Mouse (Mus musculus) C2C12 (cell line): Measurements from ENCODE around the gene Gm20388. TPM values are rescaled to one million over a fixed set of nuclear protein-coding genes. Genes with fewer than 3 reads are reported as not detected.

ENCODE experiments used
- H3K27me3 ChIP-seq: one replicate; pipeline ENCODE4 v1.6.1; 2011; ENCODE audit not compliant: control insufficient read depth, insufficient read depth, insufficient read length
- H3K36me3 ChIP-seq: one replicate; pipeline ENCODE4 v1.6.1; 2011; ENCODE audit not compliant: control insufficient read depth, insufficient read depth
- H3K4me3 ChIP-seq: one replicate; pipeline ENCODE4 v1.5.1; 2011; ENCODE audit warnings: mild to moderate bottlenecking, control low read depth; ENCODE audit not compliant: poor library complexity, insufficient read depth, severe bottlenecking
- H3K79me2 ChIP-seq: one replicate; pipeline ENCODE4 v1.6.1; 2011; ENCODE audit not compliant: control insufficient read depth, insufficient read depth
- H3K79me3 ChIP-seq: one replicate; pipeline ENCODE4 v1.6.1; 2011; ENCODE audit warnings: low read depth, control low read depth
- H3ac ChIP-seq: one replicate; pipeline ENCODE3; 2011; ENCODE audit warnings: low read depth; ENCODE audit not compliant: control insufficient read depth, insufficient read length
- CEBPB ChIP-seq: IDR thresholded peaks from one replicate; pipeline ENCODE4 v1.6.1; 2011; ENCODE audit warnings: low read depth, mild to moderate bottlenecking, control low read depth, moderate library complexity
- CTCF ChIP-seq: IDR thresholded peaks from one replicate; pipeline ENCODE4 v1.5.1; 2011; ENCODE audit not compliant: control insufficient read depth, insufficient read depth, insufficient read length
- FOSL1 ChIP-seq: IDR thresholded peaks from one replicate; pipeline ENCODE4 v1.8.0; 2011; ENCODE audit warnings: mild to moderate bottlenecking, low read length; ENCODE audit not compliant: poor library complexity, insufficient read depth, severe bottlenecking
- MAX ChIP-seq: IDR thresholded peaks from one replicate; pipeline ENCODE4 v1.6.1; 2011; ENCODE audit warnings: mild to moderate bottlenecking, control low read depth
- MYOD1 ChIP-seq: IDR thresholded peaks from one replicate; pipeline ENCODE4 v1.6.1; 2011; ENCODE audit warnings: low read depth; ENCODE audit not compliant: control insufficient read depth, insufficient read length
- MYOG ChIP-seq: IDR thresholded peaks from one replicate; pipeline ENCODE4 v1.6.1; 2011; ENCODE audit not compliant: control insufficient read depth, insufficient read length; ENCODE audit errors: extremely low read depth
- USF1 ChIP-seq: IDR thresholded peaks from one replicate; pipeline ENCODE4 v1.6.1; 2011; ENCODE audit warnings: low read depth, mild to moderate bottlenecking, control low read depth, moderate library complexity
- polyA plus RNA-seq: library from polyadenylated mRNA; unstranded; fragments of >200 nt; fragmentation: generic; extraction: Trizol; gene quantifications from one replicate; pipeline ENCODE4 v1.2.1, GENCODE M21; 2012; ENCODE audit warnings: missing spikeins

Gm20388 gene
- polyA plus RNA-seq, 1 experiment, result 15.0 TPM

DNA sequence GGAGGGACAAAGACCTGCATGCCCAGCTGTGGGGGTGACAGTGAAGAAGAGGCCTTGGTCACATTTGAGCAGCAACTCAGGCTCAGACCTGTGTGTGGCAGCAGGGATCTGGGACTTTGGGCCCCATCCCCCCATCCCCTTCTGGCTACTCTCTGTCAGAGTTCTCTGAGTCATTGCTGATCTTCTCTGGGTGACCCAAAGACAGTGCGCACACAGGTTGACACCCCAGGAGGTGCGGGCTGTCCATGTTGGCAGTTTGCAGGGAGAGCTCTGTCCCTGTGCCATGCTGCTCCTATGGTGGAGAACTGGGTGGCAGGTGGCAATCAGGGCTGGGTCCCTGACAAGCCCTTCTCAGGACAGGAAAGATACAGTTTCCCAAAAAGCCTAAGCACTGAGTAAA is 1859.0 kb downstream of the Gm20388 start:
- no peak for TF ChIP-seq CTCF
- TF ChIP-seq MYOD1, result no peak
- no peak for TF ChIP-seq CEBPB
- no peak for TF ChIP-seq FOSL1
- TF ChIP-seq MYOG, result no peak
- no peak for TF ChIP-seq USF1
- no peak for TF ChIP-seq MAX
- Histone ChIP-seq H3ac (no peak overlapping the region), H3K36me3 (no peaks in the 10 kb centered on the region), H3K4me3 (no peak overlapping the region), H3K79me2 (no peaks in the 10 kb centered on the region), H3K27me3 (peaks cover 71% of the 10 kb centered on the region), H3K79me3 (no peaks in the 10 kb centered on the region)

DNA sequence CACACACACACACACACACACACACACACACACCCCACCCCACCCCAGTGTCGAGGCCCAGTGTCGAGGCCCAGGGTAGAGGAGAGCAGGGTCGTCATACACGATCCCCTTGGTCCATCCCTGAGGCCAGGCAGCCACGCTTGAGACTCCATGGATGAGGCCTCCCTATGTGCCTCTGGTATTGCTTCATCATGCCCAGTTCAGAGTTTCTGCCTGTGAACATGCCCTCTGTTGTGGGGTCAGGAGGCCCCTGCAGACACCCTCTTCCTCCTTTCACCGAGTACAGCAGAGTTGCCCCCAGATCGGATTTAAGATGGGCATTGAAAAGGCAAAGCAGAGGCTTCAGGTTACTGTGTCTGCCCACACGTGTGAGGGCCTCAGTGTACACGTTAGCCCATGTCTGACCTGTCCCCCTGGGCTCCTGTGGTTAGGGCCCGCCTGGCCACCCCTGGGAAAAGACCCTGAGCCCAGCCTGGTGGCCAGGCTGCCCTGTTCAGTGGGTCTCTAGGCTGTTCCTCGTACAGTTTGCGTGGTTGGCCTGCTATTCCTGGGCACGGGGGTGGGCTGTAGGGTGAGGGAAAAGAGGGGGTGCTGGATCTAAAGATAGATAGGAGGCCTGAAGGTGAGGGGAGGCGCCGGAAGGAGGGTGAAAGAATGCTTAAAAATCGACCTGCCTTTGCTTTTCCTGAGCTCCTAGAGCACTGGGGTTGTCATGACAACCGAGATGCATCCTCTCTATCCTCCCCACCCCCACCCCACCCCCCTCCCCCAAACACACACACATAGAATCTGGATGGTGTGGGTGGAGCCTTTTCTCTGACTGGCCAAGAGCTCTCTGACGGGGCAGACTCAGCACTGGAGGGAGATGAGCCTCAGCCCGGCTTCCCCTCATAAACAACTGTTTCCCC is 1860.5 kb downstream of the Gm20388 start:
- H3ac ChIP-seq, result no peak overlapping the region
- no peak for TF ChIP-seq MAX
- TF ChIP-seq MYOD1, result no peak
- TF ChIP-seq FOSL1, result no peak
- no peak for TF ChIP-seq MYOG
- no peak for TF ChIP-seq USF1
- TF ChIP-seq CTCF, result no peak
- no peak for TF ChIP-seq CEBPB
- no peak overlapping the region for H3K4me3 ChIP-seq
- H3K36me3 ChIP-seq, result no peaks in the 10 kb centered on the region
- peaks cover 69% of the 10 kb centered on the region for H3K27me3 ChIP-seq
- H3K79me2 ChIP-seq, result no peaks in the 10 kb centered on the region
- H3K79me3 ChIP-seq, result no peaks in the 10 kb centered on the region

DNA sequence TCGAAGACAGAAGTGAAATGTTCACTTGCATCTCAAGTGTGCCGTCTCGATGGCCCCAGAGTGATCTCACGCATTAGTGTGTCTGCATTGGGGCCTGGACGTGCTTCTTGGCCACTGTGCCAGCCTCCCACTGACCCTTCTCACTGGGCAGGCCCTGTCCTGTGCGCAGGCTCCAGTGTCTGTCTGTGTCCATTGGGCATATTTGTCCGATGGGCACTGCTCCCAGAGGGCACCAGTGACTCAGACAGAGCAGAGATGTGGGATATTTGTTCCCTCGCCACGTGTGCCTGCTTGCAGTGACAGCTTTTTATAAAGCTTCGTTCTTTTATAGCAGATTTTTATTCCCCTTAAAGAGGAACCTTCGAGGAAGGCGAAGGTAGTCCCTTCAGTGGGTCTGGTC is 1863.2 kb downstream of the Gm20388 start:
- no peak for TF ChIP-seq CTCF
- Histone ChIP-seq H3K27me3 (peaks cover 70% of the 10 kb centered on the region), H3K79me2 (no peaks in the 10 kb centered on the region), H3ac (no peak overlapping the region), H3K79me3 (no peaks in the 10 kb centered on the region), H3K36me3 (no peaks in the 10 kb centered on the region), H3K4me3 (no peak overlapping the region)

DNA sequence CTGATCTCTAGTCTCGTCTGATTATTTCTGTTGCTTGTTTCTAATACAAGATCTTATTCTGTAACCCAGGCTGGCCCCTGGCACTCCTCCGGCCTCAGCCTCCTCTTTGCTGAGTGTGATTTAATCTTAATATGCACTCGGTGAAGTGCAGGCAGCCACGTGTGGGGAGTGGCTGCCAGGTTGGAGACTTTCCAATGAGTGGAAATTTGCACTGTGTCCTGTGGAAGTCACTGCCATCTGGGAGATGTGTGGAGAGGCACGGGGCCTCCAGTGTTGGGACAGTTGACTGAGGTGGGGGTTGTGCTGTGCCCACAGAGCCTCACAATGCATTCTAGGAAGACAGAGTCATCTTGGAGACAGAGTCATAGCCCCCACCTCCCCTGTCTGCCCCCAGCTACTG is 1871.9 kb downstream of the Gm20388 start:
- Histone ChIP-seq H3K79me3 (no peaks in the 10 kb centered on the region), H3K4me3 (no peak overlapping the region), H3K79me2 (no peaks in the 10 kb centered on the region), H3K27me3 (peaks cover 74% of the 10 kb centered on the region), H3K36me3 (no peaks in the 10 kb centered on the region), H3ac (no peak overlapping the region)
- no peak for TF ChIP-seq MAX
- TF ChIP-seq CTCF, result no peak
- no peak for TF ChIP-seq MYOD1
- no peak for TF ChIP-seq FOSL1
- TF ChIP-seq CEBPB, result no peak
- no peak for TF ChIP-seq MYOG
- no peak for TF ChIP-seq USF1

DNA sequence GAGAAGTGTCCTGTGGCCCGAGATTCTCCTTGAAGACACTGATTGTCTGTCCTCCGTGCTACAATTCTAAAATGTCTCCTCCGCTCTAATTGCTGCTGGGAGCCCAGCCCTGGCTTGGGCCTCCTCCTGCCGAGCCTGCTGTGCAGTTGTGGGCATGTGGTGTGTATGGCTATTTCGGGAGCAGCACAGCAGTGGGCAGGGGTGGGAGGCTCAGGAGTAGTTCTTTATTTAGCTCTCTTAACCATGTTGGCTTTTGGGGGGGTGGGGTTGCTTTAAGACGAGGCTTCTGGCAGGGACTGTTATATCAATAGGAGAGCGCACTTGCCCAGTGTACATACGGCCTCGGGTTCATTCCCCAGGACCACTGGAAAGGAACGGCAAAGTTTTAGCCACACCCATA is 1875.9 kb downstream of the Gm20388 start:
- peaks cover 40% of the 10 kb centered on the region for H3K27me3 ChIP-seq
- H3K79me3 ChIP-seq, result no peaks in the 10 kb centered on the region
- H3ac ChIP-seq, result no peak overlapping the region
- no peak for TF ChIP-seq MYOG
- no peak for TF ChIP-seq CTCF
- TF ChIP-seq MAX, result no peak
- H3K79me2 ChIP-seq, result no peaks in the 10 kb centered on the region
- H3K36me3 ChIP-seq, result no peaks in the 10 kb centered on the region
- no peak overlapping the region for H3K4me3 ChIP-seq

DNA sequence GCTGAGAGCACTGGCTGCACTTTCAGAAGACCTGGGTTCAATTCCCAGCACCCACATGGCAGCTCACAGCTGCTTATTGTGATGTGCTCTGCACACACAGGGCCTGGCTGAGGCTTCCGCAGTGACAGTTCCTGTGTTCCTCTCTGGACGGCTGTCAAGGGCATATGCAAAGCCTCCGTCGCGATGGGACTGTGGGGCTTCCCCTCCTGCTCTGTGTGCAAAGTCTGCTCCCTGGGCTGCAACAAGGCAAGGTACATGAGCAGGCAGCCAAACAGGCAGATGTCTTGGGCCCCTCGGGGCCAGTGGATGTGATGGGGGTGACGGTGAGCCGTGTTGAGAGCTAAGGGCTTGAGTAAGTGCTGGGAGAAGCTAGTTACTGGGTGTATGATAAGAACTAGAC is 1878.1 kb downstream of the Gm20388 start:
- Histone ChIP-seq H3K36me3 (no peaks in the 10 kb centered on the region), H3ac (no peak overlapping the region), H3K27me3 (peaks cover 18% of the 10 kb centered on the region), H3K79me2 (no peaks in the 10 kb centered on the region), H3K79me3 (no peaks in the 10 kb centered on the region), H3K4me3 (no peak overlapping the region)
- TF ChIP-seq USF1, result no peak
- TF ChIP-seq MYOG, result no peak
- no peak for TF ChIP-seq MAX
- no peak for TF ChIP-seq CEBPB
- no peak for TF ChIP-seq FOSL1
- no peak for TF ChIP-seq MYOD1
- no peak for TF ChIP-seq CTCF
